Mouse (Mus musculus) ES-Bruce4 (cell line): ENCODE measurements at regions not wholly inside any gene's neighbourhood (a gene's known extent, or its start where the extent isn't known, plus 50 kb on each side); places are given as distances from the start of the nearest gene placed in this dataset.
"Not testable (repeated sequence)": the region's sequence is repeated elsewhere in the genome, so short reads cannot be mapped to it uniquely, and the experiment has no call there.

ENCODE experiments used
- H3K27ac ChIP-seq: 2 replicates; pipeline ENCODE4 v1.5.1; 2012; ENCODE audit warnings: low read length, inconsistent platforms; ENCODE audit not compliant: insufficient read depth
- H3K27me3 ChIP-seq: 2 replicates; pipeline ENCODE4 v1.6.1; 2012; ENCODE audit warnings: mild to moderate bottlenecking, low read length, inconsistent platforms; ENCODE audit not compliant: control insufficient read depth, poor library complexity, insufficient read depth, severe bottlenecking
- H3K36me3 ChIP-seq: 2 replicates; pipeline ENCODE4 v1.6.1; 2012; ENCODE audit warnings: inconsistent platforms, mild to moderate bottlenecking, low read length, moderate library complexity; ENCODE audit not compliant: control insufficient read depth, poor library complexity, insufficient read depth, severe bottlenecking
- H3K4me1 ChIP-seq: one replicate; pipeline ENCODE4 v1.8.1; 2011; ENCODE audit warnings: low read length; ENCODE audit not compliant: control insufficient read depth, insufficient read depth
- H3K4me3 ChIP-seq: 2 replicates; pipeline ENCODE4 v1.5.1; 2011; ENCODE audit warnings: low read depth, mild to moderate bottlenecking, low read length
- H3K9ac ChIP-seq: 2 replicates; pipeline ENCODE4 v1.6.1; 2012; ENCODE audit warnings: low read depth, mild to moderate bottlenecking, inconsistent platforms; ENCODE audit not compliant: poor library complexity, severe bottlenecking
- H3K9me3 ChIP-seq: replicated peaks from 2 replicates; pipeline ENCODE4 v1.6.1; 2012; ENCODE audit warnings: mild to moderate bottlenecking, low read length, inconsistent platforms; ENCODE audit not compliant: control insufficient read depth, poor library complexity, insufficient read depth, severe bottlenecking
- CTCF ChIP-seq: IDR thresholded peaks from one replicate; pipeline ENCODE4 v1.8.1; 2011; ENCODE audit warnings: low read depth, low read length
- EP300 ChIP-seq: IDR thresholded peaks from 2 replicates; pipeline ENCODE4 v1.6.1; 2011; ENCODE audit warnings: low read depth, low read length; ENCODE audit not compliant: insufficient read depth
- POLR2A ChIP-seq: IDR thresholded peaks from one replicate; pipeline ENCODE4 v1.8.1; 2011; ENCODE audit warnings: low read length; ENCODE audit not compliant: insufficient read depth

GRCm38 (mm10) chr6:117715056-117715777 is 125.8 kb upstream of the Zfp637 start:
- H3K9ac ChIP-seq: no peak overlapping the region
- H3K27ac ChIP-seq: no peak overlapping the region
- H3K27me3 ChIP-seq: no peaks in the 10 kb centered on the region
- TF ChIP-seq CTCF (no peak), POLR2A (no peak), EP300 (no peak)
- H3K4me3 ChIP-seq: no peak overlapping the region
- H3K4me1 ChIP-seq: no peaks in the 10 kb centered on the region
- H3K36me3 ChIP-seq: no peaks in the 10 kb centered on the region
- H3K9me3 ChIP-seq: no peaks in the 10 kb centered on the region; the same call in 1 of the 2 replicates

DNA sequence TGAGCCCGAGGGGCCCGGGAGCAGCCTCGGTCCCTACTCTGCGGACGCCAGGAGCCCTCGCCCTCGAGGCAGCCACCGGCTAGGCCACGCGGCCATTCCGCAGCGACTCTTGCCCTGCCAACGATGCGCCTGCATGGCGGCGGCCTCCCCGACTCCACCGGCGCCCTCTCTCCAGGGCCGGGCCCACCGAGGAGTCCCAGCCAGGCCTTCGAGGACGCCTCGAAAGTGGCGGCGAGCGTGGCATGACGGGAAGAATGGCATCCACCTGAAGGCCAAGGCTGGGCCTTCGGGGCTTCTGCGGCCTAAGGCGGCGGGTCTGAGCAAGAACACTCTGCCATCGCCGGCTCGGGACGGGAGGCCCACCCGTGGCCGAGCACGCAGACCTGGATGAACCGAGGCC is 124.6 kb upstream of the Zfp637 start:
- H3K4me3 ChIP-seq, H3K9me3 ChIP-seq, H3K9ac ChIP-seq, H3K27me3 ChIP-seq, H3K27ac ChIP-seq, H3K36me3 ChIP-seq, H3K4me1 ChIP-seq: not testable (repeated sequence)

DNA sequence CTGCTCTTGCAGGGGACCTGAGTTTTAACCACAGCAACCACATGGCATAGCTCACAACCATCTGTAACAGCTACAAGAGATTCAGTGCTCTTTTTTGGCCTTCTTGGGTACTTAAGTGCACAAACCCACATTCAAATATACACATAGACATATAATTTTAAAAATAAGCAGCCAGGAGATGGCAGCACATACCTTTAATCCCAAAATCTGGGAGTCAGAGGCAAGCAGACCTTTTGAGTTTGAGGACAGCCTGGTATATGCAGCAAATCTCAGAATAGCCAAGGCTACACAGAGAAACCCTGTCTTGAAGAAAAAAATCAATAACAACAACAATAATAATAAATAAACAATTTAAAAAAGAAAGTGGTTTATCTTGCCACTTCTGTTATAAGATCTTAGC is 88.6 kb upstream of the Zfp637 start:
- not testable (repeated sequence) for H3K4me1 ChIP-seq, H3K9me3 ChIP-seq, H3K4me3 ChIP-seq, H3K9ac ChIP-seq, H3K36me3 ChIP-seq, H3K27me3 ChIP-seq, H3K27ac ChIP-seq

DNA sequence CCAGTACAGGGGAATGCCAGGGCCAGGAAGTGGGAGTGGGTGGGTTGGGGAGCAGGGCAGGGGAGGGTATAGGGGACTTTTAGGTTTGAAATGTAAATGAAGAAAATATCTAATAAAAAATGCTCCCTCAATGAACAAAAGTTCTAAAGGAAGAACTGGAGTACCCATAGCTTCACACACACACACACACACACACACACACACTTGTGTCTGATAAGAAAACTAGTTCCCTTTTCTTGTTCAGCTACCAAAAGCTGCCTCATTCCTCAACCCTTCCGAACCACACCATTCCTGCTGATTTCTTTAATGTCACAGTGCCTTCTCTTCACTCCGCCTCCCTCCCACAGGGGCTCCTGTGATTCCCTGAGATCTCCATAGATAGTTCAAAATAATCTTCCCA is 85.3 kb upstream of the Zfp637 start:
- H3K9me3 ChIP-seq, H3K27me3 ChIP-seq, H3K4me1 ChIP-seq, H3K36me3 ChIP-seq, H3K4me3 ChIP-seq, H3K9ac ChIP-seq, H3K27ac ChIP-seq: not testable (repeated sequence)

GRCm38 (mm10) chr6:117756176-117756575 is 84.8 kb upstream of the Zfp637 start:
- Histone ChIP-seq H3K36me3 (no peaks in the 10 kb centered on the region), H3K9me3 (no peaks in the 10 kb centered on the region), H3K4me1 (no peaks in the 10 kb centered on the region), H3K27me3 (no peaks in the 10 kb centered on the region), H3K27ac (no peak overlapping the region), H3K4me3 (no peak overlapping the region), H3K9ac (no peak overlapping the region)
- no peak for TF ChIP-seq CTCF
- TF ChIP-seq POLR2A: no peak
- no peak for TF ChIP-seq EP300

DNA sequence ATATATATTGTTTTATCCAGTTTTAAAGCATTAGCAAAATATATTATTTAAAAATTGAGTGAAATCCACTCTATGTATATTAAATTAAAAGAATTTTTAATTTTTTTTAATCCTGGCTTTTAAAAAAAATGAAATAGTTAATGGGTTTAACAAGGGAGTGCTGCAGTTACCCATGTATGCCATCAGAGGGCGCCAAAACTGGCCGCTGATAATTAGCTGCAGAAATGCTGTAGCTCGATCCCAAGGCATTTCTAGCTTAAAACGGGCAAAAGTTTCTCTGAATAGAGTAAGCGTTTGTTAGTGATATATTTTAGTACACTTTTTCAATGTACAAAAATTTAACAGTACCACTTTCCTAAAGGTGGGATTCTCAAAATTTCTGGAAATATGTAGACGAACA is 82.5 kb upstream of the Zfp637 start:
- not testable (repeated sequence) for H3K27ac ChIP-seq, H3K9ac ChIP-seq, H3K27me3 ChIP-seq, H3K9me3 ChIP-seq, H3K4me1 ChIP-seq, H3K4me3 ChIP-seq, H3K36me3 ChIP-seq
- TF ChIP-seq CTCF: peak; percentile 11

DNA sequence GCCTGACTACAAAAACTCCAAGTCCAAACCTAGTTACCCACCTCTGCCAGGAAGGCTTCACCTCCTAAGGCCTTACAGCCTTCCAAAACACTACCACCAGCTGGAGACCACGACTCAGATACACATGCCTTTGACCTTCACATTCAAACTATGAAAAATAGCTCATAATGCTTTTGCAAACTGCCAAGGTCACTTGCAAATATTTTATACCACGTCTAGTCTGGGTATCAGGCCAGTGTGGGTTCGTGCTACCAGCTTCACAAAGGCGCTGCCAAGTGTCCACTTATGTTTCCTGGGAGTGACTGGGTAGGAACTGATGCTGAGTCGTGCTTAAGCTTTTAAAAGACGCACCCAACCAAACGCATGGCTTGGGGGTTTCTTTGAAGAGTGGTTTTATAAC is 69.5 kb upstream of the Zfp637 start:
- no peaks in the 10 kb centered on the region; the same call in 1 of the 2 replicates for H3K27me3 ChIP-seq

More for the DNA sequence above, 69.5 kb upstream of the Zfp637 start:
- Histone ChIP-seq H3K9ac (no peak overlapping the region), H3K4me1 (no peaks in the 10 kb centered on the region), H3K4me3 (no peak overlapping the region), H3K9me3 (no peaks in the 10 kb centered on the region), H3K27ac (no peak overlapping the region), H3K36me3 (no peaks in the 10 kb centered on the region)
- no peak for TF ChIP-seq CTCF
- no peak for TF ChIP-seq POLR2A
- TF ChIP-seq EP300: no peak
